Mouse (Mus musculus) WW6 (cell line): ENCODE data around the gene Zfp787.
"Not testable (repeated sequence)": the region's sequence is repeated elsewhere in the genome, so short reads cannot be mapped to it uniquely, and the experiment has no call there.

Experiments used
- DNase-seq: peaks from one replicate; pipeline ENCODE4 v3.0.0-alpha.2; 2013; ENCODE audit warnings: low read depth, low spot score

The Zfp787 gene

GRCm38 (mm10) chr7:6121128-6121527, 34.7 kb downstream of the Zfp787 start:
- not testable (repeated sequence) for DNase-seq

GRCm38 (mm10) chr7:6120104-6120503, 35.7 kb downstream of the Zfp787 start:
- not testable (repeated sequence) for DNase-seq

GRCm38 (mm10) chr7:6119501-6119900, 36.3 kb downstream of the Zfp787 start:
- DNase-seq, result no peak
